Mouse (Mus musculus): Measurements from ENCODE around the gene Txnip.

The Txnip gene

DNA sequence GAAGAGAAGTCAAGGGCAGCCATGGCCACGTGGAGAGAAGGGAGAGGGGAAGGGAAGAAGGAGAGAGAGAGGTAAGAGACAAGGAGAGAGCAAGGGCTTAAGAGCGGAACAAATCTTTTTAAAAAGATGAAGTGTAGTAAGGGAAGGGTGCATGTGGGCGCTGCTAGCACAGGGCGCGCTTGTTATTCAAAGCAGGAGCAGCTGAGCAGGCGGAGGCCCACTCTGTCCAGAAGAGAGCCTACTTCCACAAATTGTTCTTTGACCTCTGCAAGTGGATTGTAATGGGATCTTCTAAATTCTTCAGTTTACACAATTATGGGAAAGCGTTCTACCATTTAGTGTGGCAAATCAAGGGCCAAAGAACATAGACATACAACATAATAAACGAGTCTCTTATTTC is 10.8 kb downstream of the Txnip start:
- in situ Hi-C loops (cut with MboI, MseI) = no loop called here

- in situ Hi-C loops (cut with MboI, MseI) = no loop called here
Observed at GRCm38 (mm10) chr3:96569506-96569905, 11.7 kb downstream of the Txnip start.

DNA sequence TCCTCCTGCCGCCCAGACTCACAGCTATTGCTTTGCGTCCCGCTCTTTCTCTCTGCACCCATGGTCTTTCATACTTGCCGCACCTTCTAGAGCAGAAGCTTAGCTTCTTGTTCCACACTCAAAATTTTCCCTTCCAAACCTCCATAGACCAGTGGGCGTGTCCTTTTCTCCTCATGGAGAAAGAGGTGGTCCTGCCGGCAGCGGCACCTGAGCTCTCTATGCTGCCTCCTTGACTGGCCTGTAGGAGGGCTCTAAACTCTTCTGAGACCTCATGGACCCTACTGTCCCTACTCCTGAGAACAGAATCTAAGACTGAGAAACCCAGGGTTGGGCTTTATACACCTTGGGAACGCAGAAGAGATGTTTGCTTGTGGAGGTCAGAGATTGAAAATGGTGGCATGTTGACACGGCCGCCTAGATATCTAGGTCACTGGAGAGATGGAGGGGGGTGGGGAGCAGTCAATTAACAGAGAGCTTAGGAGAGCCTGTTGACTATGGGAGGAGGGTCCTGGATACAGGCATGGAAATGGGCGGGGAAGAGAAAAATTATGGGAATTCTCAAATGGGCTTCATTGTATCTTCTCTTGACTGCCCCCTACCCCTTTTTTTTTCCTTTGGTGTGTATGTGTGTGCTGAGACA is 12.3 kb downstream of the Txnip start:
- in situ Hi-C loops (cut with MboI, MseI) = no loop called here

DNA sequence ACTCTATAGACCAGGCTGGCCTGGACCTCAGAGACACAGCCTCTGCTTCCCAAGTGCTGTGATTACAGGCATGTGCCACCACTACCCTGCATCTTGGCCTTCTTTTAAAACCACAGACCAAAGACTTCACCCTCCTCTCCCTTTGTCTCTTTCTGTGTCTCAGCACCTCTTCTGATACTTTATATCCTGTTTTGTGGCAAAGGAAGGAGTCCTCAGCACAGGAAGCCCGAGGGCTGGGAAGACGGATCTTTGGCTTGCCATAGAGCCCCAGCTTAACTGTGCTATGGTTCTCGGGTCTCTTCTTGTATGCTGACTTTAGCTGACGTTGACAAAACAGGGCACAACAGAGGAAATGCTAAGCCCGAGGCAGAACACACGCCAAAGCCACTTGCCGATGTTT is 12.9 kb downstream of the Txnip start:
- in situ Hi-C loops (cut with MboI, MseI) = no loop called here

GRCm38 (mm10) chr3:96571336-96571735 is 13.6 kb downstream of the Txnip start:
- in situ Hi-C loops (cut with MboI, MseI) = no loop called here

GRCm38 (mm10) chr3:96571896-96572698 is 14.3 kb downstream of the Txnip start:
- in situ Hi-C loops (cut with MboI, MseI) = no loop called here

GRCm38 (mm10) chr3:96573611-96574511 is 16.1 kb downstream of the Txnip start:
- in situ Hi-C loops (cut with MboI, MseI) = no loop called here

DNA sequence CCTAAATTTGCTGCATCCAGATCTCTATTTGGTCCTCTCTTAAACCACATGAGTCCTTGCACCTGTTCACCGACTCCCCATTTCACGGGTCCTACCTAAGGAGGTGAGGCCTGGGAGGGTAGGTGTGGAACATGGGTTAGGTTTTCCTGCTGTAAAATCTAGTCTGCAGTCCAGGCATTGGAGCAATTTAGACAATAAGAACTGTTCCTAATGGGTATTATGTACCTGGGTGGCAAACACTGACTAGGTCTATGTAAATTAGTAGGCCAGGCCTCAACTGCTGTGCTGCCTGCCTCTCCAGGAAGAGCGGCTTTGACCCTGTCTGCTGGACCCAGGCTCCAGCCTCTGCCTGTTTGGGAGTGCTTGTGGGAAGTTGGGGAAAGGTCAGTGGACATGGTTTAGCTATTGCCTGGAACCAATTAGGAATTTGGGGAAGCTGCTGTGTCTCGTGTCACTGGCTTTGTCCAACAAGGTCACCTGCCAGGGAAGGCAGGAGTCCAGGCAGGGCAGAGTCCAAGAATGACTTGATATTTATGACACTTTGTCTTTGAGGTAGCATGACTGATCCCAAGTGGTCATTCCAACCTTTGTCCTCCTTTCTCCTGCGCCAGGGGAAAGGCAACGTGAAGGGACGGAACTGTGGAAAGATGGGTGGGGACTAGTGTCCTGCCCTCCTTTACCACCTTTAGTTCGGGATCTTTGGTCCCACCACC is 17.7 kb downstream of the Txnip start:
- in situ Hi-C loops (cut with MboI, MseI) = no loop called here

DNA sequence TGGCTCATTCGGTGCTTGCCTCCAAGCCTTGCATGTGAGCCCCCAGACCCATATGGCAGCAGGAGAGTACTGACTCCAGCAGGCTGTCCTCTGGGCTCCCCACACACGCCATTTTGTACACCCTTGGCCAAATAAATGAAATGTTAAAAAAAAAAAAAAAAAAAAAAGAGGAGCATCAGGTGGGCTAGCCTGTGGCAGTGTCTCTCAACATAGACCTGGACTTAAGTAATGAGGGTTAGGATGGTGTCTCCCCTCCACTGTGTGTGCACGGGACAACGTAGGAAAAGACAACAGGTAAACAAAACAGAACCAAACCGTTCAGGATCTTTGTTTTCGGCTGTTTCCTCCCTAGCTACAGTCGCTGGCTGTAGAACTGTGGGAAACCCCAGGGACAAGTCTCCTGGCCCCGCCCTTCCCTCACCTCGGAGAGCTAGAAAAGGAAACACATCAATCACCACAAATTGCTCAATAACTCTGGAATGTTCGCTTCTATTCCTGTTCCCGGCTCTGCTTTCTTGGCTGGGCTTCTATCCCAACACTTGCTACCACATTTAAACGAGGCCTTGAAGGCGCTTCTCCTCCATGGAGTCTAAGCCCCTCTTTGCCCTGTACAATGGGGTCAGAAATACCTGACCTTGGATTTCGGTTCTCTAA is 18.4 kb downstream of the Txnip start:
- in situ Hi-C loops (cut with MboI, MseI) = no loop called here

GRCm38 (mm10) chr3:96576690-96577541 is 19.2 kb downstream of the Txnip start, which contains the start of gene Gm16253:
Gene Gm16253, plus strand, starts transcription at chr3:96576984.
- in situ Hi-C loops (cut with MboI, MseI) = no loop called here

DNA sequence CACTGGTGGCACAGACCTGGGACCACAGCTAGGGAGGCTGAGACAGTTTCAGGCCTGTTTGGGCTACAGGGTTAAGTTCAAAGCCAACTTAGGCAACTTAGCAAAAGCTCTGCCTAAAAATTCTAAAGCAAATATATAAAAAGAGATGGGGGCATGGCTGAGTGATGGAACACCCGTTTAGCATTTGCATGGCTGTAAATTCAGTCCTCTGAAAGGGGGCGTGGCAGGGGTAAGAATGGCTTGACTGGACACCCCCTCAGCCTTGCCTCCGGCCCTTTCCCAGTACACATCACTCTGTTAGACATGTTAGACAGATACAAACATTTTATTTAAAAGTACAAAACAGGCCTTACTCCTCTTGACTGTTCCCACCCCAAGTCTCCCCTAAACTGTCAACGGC is 19.8 kb downstream of the Txnip start:
- in situ Hi-C loops (cut with MboI, MseI) = no loop called here

DNA sequence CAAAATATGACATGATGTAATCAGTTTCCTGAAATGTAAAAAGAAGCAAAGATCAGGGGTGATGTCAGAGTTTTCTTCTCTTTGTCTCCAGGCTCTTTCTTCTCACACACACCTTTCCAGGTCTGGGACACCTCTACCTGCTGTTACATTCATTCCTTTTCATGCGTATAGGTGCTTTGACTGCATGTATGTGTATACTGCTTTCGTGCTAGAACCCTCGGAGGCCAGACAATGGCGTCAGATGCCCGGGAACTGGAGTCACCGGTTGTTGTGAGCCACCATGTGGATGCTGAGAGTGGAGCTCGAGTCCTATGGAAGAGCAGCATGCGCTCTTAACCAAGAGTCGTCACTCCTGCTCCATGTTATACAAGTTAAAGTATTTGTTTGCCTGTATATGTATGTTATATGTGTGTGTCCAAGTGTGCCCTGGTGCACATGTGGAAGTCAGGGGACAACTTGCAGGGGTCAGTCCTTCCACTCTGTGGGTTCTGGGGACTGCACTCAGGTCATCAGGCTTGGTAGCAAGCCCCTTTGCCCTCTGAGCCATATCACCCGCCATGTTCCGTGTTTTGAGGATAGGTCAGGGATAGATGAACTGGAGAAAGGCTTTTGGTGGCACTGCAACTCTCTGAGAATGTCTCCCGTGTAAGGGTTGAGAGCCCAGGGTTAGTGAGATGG is 20.9 kb downstream of the Txnip start:
- in situ Hi-C loops (cut with MboI, MseI) = no loop called here

DNA sequence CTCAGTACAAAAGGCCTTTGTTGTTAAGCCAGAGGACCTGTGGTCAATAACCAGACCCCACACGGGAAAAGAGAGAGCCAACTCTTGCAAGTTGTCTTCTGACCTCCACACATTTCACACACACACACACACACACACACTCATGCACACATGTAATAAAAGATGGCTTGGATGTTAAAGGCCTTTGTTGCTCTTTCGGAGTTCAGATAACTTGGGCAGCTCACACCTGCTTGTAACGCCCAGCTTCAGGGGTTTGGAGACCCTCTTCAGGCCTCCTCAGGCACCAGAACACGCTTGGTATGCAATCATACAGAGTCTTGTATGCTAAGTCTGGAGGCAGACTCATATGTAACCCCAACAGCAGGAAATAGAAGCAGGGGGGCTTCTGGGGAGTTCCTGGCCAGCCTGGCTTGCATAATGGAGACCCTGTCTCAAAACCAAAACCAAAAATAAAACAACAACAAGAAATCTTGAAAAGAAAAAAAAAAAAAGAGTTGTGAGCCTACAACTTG is 21.5 kb downstream of the Txnip start:
- in situ Hi-C loops (cut with MboI, MseI) = no loop called here

- in situ Hi-C loops (cut with MboI, MseI) = loop anchor here (5.0 kb wide), 1 partner anchor 38 kb away; no protein-coding TSS in a partner anchor
Observed at GRCm38 (mm10) chr3:96579885-96580454, 22.2 kb downstream of the Txnip start.

- in situ Hi-C loops (cut with MboI, MseI) = loop anchor here (5.0 kb wide), 1 partner anchor 39 kb away; no protein-coding TSS in a partner anchor
Observed at GRCm38 (mm10) chr3:96581141-96581540, 23.4 kb downstream of the Txnip start.

- in situ Hi-C loops (cut with MboI, MseI) = loop anchor here (5.0 kb wide), 1 partner anchor 40 kb away; no protein-coding TSS in a partner anchor
Observed at GRCm38 (mm10) chr3:96581771-96582515, 24.2 kb downstream of the Txnip start.

DNA sequence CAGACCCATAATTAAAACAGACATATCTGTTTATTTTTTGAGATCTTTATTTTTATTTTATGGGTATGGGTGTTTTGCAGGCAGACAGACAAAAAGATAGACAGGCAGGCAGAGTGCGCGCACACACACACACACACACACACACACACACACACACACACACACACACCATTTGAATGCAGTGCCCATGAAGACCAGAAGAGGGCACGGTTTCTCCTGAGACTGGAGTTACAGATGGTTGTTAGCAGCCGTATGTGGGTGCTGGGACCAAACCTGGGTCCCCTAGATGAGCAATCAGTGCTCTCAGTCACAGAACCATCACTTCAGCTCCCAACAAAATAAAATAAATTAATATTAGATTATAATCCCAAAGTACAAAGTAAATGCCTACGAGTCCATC is 25.6 kb downstream of the Txnip start:
- in situ Hi-C loops (cut with MboI, MseI) = loop anchor here (5.0 kb wide), 1 partner anchor 41 kb away; no protein-coding TSS in a partner anchor

GRCm38 (mm10) chr3:96590657-96591056 is 32.9 kb downstream of the Txnip start:
- in situ Hi-C loops (cut with MboI, MseI) = no loop called here
